Mouse (Mus musculus) lung, adult 18-20 months (tissue): ENCODE measurements at regions not wholly inside any gene's neighbourhood (a gene's known extent, or its start where the extent isn't known, plus 50 kb on each side); places are given as distances from the start of the nearest gene placed in this dataset.
A peak's percentile ranks its signal among the peaks of the same experiment; 100 is the strongest.

Experiments
- DNase-seq, 2 experiments: peaks; one replicate each; pipeline ENCODE4 v3.0.0; 2022; ENCODE audit warnings: mixed read lengths in 2 of 2

GRCm38 (mm10) chr1:41271111-41271730, 465.8 kb downstream of the Tmem182 start:
- no peak for DNase-seq

DNA sequence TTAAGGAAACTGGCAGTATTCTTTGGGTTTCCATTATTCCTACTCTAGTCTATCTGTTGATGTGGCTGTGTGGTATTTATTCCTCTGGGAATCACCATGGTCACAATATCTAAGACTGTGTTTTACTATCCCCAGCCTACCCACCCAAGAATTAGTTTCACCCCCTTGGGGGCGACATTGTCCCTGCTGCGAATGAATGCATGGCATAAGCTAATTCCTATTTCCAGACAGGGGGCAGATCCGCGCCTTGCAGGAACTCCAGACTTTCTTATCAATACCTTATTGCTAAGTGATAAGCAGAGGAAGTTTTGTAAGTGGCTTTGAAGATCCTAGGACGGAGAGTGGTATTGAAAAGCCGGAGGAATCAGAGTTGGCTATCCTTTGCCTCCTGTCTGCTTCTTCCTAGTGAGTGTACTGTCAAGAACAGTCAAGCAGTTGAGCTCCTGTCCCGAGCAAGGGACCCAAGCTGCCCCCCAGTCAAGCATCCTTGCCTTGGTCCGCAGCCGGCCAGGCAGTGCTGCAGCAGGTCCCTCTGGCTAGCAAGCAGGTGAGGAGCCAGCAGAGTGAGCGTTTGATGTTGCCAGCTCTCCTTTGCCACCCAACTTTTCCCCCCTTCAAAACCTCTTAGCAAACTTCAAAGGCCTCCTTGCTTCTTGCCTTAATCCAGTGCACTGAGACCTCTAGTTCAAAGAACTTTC, 469.3 kb downstream of the Tmem182 start:
- no peak for DNase-seq

GRCm38 (mm10) chr1:41275271-41275624, 469.8 kb downstream of the Tmem182 start:
- no peak for DNase-seq

DNA sequence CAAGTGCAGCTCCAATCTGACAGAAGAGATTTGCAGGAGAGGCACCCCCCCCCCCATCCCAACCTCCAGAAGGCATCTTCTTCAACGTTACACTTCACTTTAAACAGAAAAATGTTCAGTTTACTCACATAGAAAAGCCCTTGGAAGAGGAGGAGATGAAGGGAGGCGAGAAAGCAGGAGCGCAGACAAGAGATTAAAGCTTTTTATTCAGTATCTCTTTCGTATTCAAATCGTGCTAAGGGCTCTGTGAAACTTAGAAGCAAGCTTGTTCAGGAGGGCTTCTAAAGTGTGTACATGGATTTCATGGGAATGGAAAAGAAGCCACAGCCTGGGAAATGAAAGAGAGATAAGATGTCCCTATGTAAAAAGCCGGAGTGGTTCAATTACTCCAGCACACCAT, 470.2 kb downstream of the Tmem182 start:
- no peak for DNase-seq

GRCm38 (mm10) chr1:41276303-41276702, 470.9 kb downstream of the Tmem182 start:
- no peak for DNase-seq

DNA sequence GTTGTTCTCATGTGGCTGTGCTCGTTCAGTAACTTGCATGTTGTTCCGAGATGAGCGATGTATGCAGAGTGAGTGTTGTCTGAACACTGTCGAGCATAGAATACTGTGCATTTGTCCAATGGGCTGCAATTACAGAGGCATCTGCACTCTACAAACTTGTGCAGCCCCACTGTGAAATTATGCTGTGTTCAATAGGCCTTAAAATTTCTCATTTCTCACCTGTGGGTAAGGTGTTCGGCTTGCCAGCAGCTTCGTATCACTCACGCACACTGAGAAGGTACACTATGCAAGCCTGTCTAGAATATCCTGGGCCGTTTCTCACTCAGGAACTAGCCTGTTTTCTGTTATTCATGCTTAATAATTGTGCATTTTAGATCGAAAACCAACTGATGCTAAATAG, 479.8 kb downstream of the Tmem182 start:
- no peak for DNase-seq

- no peak for DNase-seq
Measured at GRCm38 (mm10) chr1:41286221-41286620, 480.8 kb downstream of the Tmem182 start.

GRCm38 (mm10) chr1:41326861-41327480, 521.6 kb downstream of the Tmem182 start:
- no peak for DNase-seq

GRCm38 (mm10) chr1:41349798-41350758, 544.7 kb downstream of the Tmem182 start:
- no peak for DNase-seq

- DNase-seq = no peak
Measured at GRCm38 (mm10) chr1:41359061-41359460, 553.7 kb downstream of the Tmem182 start.

- DNase-seq = no peak
Measured at GRCm38 (mm10) chr1:41361512-41361911, 556.1 kb downstream of the Tmem182 start.

DNA sequence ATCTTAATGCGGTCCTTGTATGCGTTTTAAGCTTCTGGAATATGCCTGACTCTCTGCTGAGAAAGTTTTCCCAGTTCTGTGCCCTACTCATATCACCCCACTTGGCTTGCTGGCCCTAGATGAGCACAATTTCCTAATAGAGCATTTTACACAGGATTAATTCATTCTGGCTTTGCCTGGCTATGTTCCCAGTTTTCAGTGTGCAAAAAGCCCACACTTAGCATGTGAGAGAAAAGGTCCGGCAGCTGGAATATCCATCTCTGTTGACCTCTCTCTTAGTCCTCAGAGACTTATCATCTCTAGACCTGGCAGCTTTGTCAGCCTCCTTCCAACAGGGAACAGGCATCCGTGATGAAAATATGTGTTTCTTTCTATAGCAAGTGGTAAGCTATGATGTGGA, 574.6 kb downstream of the Tmem182 start:
- DNase-seq = peak in 1 of 2 experiments; percentile 3

DNA sequence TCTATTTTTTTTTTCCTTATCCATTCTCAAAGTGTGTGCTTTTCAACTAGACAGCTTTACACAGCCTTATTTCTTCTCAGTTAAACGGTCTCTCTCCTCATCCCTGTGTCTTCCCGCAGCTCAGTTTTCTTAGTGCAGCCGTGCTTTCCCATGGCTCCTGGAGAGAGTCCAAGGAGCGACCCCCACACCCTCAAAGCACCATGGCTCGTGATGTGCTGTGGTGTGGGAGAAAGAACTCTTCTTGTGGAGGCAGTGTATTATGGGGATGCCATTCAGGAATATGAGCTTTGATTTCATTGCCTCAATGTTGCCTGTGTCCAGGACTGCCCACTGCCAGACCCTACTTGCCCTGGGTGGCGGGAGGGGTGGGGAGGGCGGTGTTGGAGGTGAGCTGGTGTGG, 576.1 kb downstream of the Tmem182 start:
- no peak for DNase-seq

- no peak for DNase-seq
Measured at GRCm38 (mm10) chr1:41384731-41385130, 579.3 kb downstream of the Tmem182 start.

- no peak for DNase-seq
Measured at GRCm38 (mm10) chr1:41386435-41386834, 581.0 kb downstream of the Tmem182 start.

GRCm38 (mm10) chr1:41390102-41390884, 584.9 kb downstream of the Tmem182 start:
- DNase-seq = peak; percentile 16 to 33

DNA sequence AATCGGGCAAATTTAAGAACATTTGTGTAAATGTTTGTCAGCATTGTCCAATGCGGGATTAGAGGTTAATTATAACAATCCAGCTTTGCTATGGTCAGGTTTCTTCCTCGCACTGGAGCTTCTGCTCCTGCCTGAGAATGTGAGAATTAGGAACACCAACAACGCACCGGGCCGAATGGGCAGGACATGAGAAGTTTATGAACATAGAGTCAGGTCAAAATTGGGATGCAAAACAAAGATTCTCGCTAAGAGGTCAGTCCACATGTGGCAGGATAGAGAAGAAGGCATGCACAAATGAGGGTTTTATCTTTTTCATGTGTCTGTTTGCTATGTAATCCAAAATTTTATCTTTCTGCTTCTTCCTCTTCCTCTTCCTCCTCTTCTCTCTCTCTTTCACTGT, 585.7 kb downstream of the Tmem182 start:
- no peak for DNase-seq

- no peak for DNase-seq
Measured at GRCm38 (mm10) chr1:41393287-41393686, 587.9 kb downstream of the Tmem182 start.

- no peak for DNase-seq
Measured at GRCm38 (mm10) chr1:41395081-41395480, 589.7 kb downstream of the Tmem182 start.

- DNase-seq = no peak
Measured at GRCm38 (mm10) chr1:41410533-41410932, 605.1 kb downstream of the Tmem182 start.

DNA sequence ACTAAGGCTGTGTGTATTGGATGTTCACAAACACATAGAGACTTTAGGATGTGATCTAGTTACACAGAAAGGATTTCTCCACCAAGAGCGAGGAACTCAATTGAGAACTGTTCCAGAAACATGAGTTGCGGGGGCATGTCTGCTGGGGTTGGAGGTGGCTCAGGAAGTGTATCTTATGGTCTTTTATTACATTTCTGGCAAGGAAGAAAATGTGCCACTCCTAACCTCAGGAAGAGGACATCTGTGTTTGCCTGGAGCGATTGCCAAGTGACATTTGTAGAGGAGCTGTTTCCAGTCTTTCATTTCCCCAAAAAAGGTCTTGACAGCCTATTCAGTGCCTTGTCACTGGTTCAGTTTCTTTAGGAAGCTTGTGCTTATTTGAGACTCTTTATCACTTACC, 606.2 kb downstream of the Tmem182 start:
- DNase-seq = no peak

- no peak for DNase-seq
Measured at GRCm38 (mm10) chr1:41412078-41412477, 606.7 kb downstream of the Tmem182 start.
